Mouse (Mus musculus) bone marrow macrophage, adult 2 months (primary cell): ENCODE data around the gene Gm11568. TPM values are rescaled to one million over a fixed set of nuclear protein-coding genes. Genes with fewer than 3 reads are reported as not detected.

Experiments used
- H3K27ac ChIP-seq: 2 replicates; pipeline ENCODE4 v1.5.1; 2012; ENCODE audit warnings: low read depth, low read length; ENCODE audit not compliant: insufficient read depth
- H3K4me1 ChIP-seq: 2 replicates; pipeline ENCODE4 v1.6.1; 2012; ENCODE audit warnings: low read length; ENCODE audit not compliant: control insufficient read depth, insufficient read depth
- H3K4me3 ChIP-seq: 2 replicates; pipeline ENCODE4 v1.5.1; 2012; ENCODE audit warnings: mild to moderate bottlenecking, low read length, moderate library complexity; ENCODE audit not compliant: insufficient read depth
- CTCF ChIP-seq: IDR thresholded peaks from 2 replicates; pipeline ENCODE4 v1.5.1; 2012; ENCODE audit warnings: low read depth, mild to moderate bottlenecking, low read length, moderate library complexity
- POLR2A ChIP-seq: IDR thresholded peaks from 2 replicates; pipeline ENCODE4 v1.6.1; 2012; ENCODE audit warnings: mild to moderate bottlenecking, low read depth, low read length, borderline replicate concordance
- polyA plus RNA-seq: library from polyadenylated mRNA; stranded (reverse); fragments of >200 nt; gene quantifications from 2 replicates; pipeline ENCODE4 v1.2.4, GENCODE M21; 2012; ENCODE audit not compliant: missing spikeins, insufficient read depth, insufficient read length

Gene Gm11568
- polyA plus RNA-seq, 1 experiment = not detected

- Histone ChIP-seq H3K4me3 (no peak within 1 kb of the TSS), H3K4me1 (no peaks in the 10 kb centered on the region), H3K27ac (no peak within 1 kb of the TSS)
- TF ChIP-seq POLR2A = no peak
- TF ChIP-seq CTCF = no peak
These were observed 49.9 kb downstream of the Gm11568 start, which contains the start of gene Krtap31-1 for GRCm38 (mm10) chr11:99907620-99908019. Krtap31-1 (plus strand) TSS chr11:99907920.

Other genes with a start within 250 kb of the Gm11568 start
- gene Gm11937, start 247.7 kb upstream of the Gm11568 start, polyA plus RNA-seq = not detected in 2 replicates
- not detected in 2 replicates for gene Krtap2-4, start 243.1 kb upstream of the Gm11568 start, polyA plus RNA-seq
- gene Gm11562, start 237.5 kb upstream of the Gm11568 start, polyA plus RNA-seq = not detected in 2 replicates
- not detected in 2 replicates for gene Krtap4-1, start 229.7 kb upstream of the Gm11568 start, polyA plus RNA-seq
- not detected in 2 replicates for gene Krtap4-2, start 222.8 kb upstream of the Gm11568 start, polyA plus RNA-seq
- gene Krtap4-7, start 213.8 kb upstream of the Gm11568 start, polyA plus RNA-seq = not detected in 2 replicates
- not detected in 2 replicates for gene Gm11555, start 207.7 kb upstream of the Gm11568 start, polyA plus RNA-seq
- gene Gm11563, start 199.0 kb upstream of the Gm11568 start, polyA plus RNA-seq = not detected in 2 replicates
- not detected in 2 replicates for gene Krtap4-6, start 192.0 kb upstream of the Gm11568 start, polyA plus RNA-seq
- gene Gm14190, start 167.2 kb upstream of the Gm11568 start, polyA plus RNA-seq = not detected in 2 replicates
- not detected in 2 replicates for gene Gm14180, start 123.6 kb upstream of the Gm11568 start, polyA plus RNA-seq
- not detected in 2 replicates for gene Gm11595, start 85.0 kb upstream of the Gm11568 start, polyA plus RNA-seq
- not detected in 2 replicates for gene Krtap4-8, start 77.2 kb upstream of the Gm11568 start, polyA plus RNA-seq
- not detected in 2 replicates for gene Krtap4-9, start 72.7 kb upstream of the Gm11568 start, polyA plus RNA-seq
- not detected in 2 replicates for gene Gm11596, start 64.5 kb upstream of the Gm11568 start, polyA plus RNA-seq
- gene Gm11569, start 59.0 kb upstream of the Gm11568 start, polyA plus RNA-seq = not detected in 2 replicates
- gene Gm11554, start 53.5 kb upstream of the Gm11568 start, polyA plus RNA-seq = not detected in 2 replicates
- not detected in 2 replicates for gene Krtap4-13, start 48.0 kb upstream of the Gm11568 start, polyA plus RNA-seq
- gene Gm11564, start 42.3 kb upstream of the Gm11568 start, polyA plus RNA-seq = not detected in 2 replicates
- gene 2300003K06Rik, start 19.9 kb upstream of the Gm11568 start, polyA plus RNA-seq = not detected in 2 replicates
- not detected in 2 replicates for gene Krtap4-16, start 6.3 kb upstream of the Gm11568 start, polyA plus RNA-seq
- not detected in 2 replicates for gene Gm11559, start 6.6 kb downstream of the Gm11568 start, polyA plus RNA-seq
- gene Krtap9-1, start 15.5 kb downstream of the Gm11568 start, polyA plus RNA-seq = not detected in 2 replicates
- not detected in 2 replicates for gene Gm11567, start 21.3 kb downstream of the Gm11568 start, polyA plus RNA-seq
- gene Krtap31-1, start 50.0 kb downstream of the Gm11568 start, polyA plus RNA-seq = not detected in 2 replicates
- gene Gm11565, start 56.8 kb downstream of the Gm11568 start, polyA plus RNA-seq = not detected in 2 replicates
- not detected in 2 replicates for gene Krtap31-2, start 78.4 kb downstream of the Gm11568 start, polyA plus RNA-seq
- not detected in 2 replicates for gene Krtap9-5, start 90.6 kb downstream of the Gm11568 start, polyA plus RNA-seq
- not detected in 2 replicates for gene Krtap29-1, start 121.1 kb downstream of the Gm11568 start, polyA plus RNA-seq
- gene Krtap16-1, start 128.7 kb downstream of the Gm11568 start, polyA plus RNA-seq = not detected in 2 replicates
- not detected in 2 replicates for gene Krtap17-1, start 136.1 kb downstream of the Gm11568 start, polyA plus RNA-seq
- gene Krt33a, start 158.3 kb downstream of the Gm11568 start, polyA plus RNA-seq = not detected in 2 replicates
- not detected in 2 replicates for gene Krt33b, start 172.0 kb downstream of the Gm11568 start, polyA plus RNA-seq
- not detected in 2 replicates for gene Krt34, start 183.6 kb downstream of the Gm11568 start, polyA plus RNA-seq
- gene Krt31, start 192.6 kb downstream of the Gm11568 start, polyA plus RNA-seq = not detected in 2 replicates
- not detected in 2 replicates for gene Krt32, start 230.3 kb downstream of the Gm11568 start, polyA plus RNA-seq
- not detected in 2 replicates for gene Krt35, start 238.3 kb downstream of the Gm11568 start, polyA plus RNA-seq
- gene Krt36, start 247.7 kb downstream of the Gm11568 start, polyA plus RNA-seq = not detected in 2 replicates